ENCODE assay signal across 8 mouse cellular contexts in the genomic region with DNA sequence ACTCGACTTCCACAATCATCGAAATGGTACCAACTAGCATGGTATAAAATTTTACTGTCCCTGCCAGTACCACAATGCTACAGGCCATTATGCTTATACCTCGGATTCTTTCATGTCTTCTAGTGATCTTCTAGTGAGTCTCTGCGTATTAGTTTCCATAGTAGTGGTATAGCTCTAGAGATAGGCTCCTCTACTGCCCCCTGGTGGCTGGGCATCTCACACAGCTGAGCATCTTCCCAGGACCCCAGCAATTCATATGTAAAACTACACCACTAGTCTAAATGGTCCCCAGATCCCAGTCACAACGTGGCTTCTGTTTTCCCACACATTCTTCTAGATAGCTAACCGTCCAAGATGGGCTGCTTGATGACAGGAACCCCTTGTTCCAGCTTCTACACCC. TPM values are rescaled to one million over a fixed set of nuclear protein-coding genes. Genes with fewer than 3 reads are reported as not detected.
DNase-seq lines count a peak whose midpoint lies in the region; ATAC-seq and TF ChIP-seq lines count a peak whose summit lies in the region.

No protein-coding gene starts in this region.

- H3K27ac ChIP-seq in midbrain, embryonic 14.5 days (replicated peaks; ENCODE audit: low read depth, low read length) = peak overlapping the region; percentile 79
- no peak overlapping the region for H3K27ac ChIP-seq in thymus, adult 2 months (ENCODE audit: control insufficient read depth, insufficient read depth, low read length)

- ATAC-seq in CD4-positive, CD25-positive, alpha-beta regulatory T cell, adult 4 months = peak; percentile 61
- ATAC-seq in granulocyte monocyte progenitor cell, adult 5-6 weeks (replicated peaks; ENCODE audit: poor library complexity, severe bottlenecking) = peak; percentile 67
- no peak for ATAC-seq in midbrain, embryonic 14.5 days (ENCODE audit: low FRiP score, low TSS enrichment)

- no peak overlapping the region for H3K9ac ChIP-seq in midbrain, embryonic 14.5 days (replicated peaks; ENCODE audit: low read length)

- peaks cover 12% of the 10 kb centered on the region for H3K4me1 ChIP-seq in midbrain, embryonic 14.5 days (ENCODE audit: control insufficient read depth, insufficient read depth, low read length)
- peaks cover 2% of the 10 kb centered on the region for H3K4me1 ChIP-seq in thymus, adult 2 months (replicated peaks; ENCODE audit: control insufficient read depth, insufficient read depth, low read length)

- WGBS in midbrain, embryonic 14.5 days = 70% methylated on average over 6 of the region's 6 CpGs
- whole genome bisulfite sequencing in thymus, adult 2 months = 57% methylated on average over 6 of the region's 6 CpGs

- 0 out of 2 replicates have a peak overlapping the region, but pooled peaks have one; percentile 14 for H3K4me2 ChIP-seq in midbrain, embryonic 14.5 days (ENCODE audit: low read length)

- TF ChIP-seq POLR2A in brain, embryonic 14.5 days (IDR thresholded peaks at IDR 0.05; ENCODE audit: borderline replicate concordance, extremely low read depth, insufficient read depth, insufficient read length, poor library complexity, severe bottlenecking) = no peak
- no peak for TF ChIP-seq POLR2A in thymus, adult 2 months (IDR thresholded peaks at IDR 0.05; ENCODE audit: control insufficient read depth, extremely low read depth, insufficient read depth, low read length, poor library complexity)

- H3K4me3 ChIP-seq in midbrain, embryonic 14.5 days (replicated peaks; ENCODE audit: low read depth, low read length) = no peak overlapping the region
- no peak overlapping the region for H3K4me3 ChIP-seq in thymus, adult 2 months (ENCODE audit: control insufficient read depth, insufficient read depth, low read length)

- TF ChIP-seq CTCF in brain, embryonic 14.5 days (IDR thresholded peaks at IDR 0.05; ENCODE audit: borderline replicate concordance, extremely low read depth, insufficient read depth, insufficient read length) = peak; percentile 46; the same call in 1 of the 2 replicates
- no peak for TF ChIP-seq CTCF in thymus, adult 2 months (IDR thresholded peaks at IDR 0.05; ENCODE audit: borderline replicate concordance, control insufficient read depth, extremely low read depth, insufficient read depth, low read length, poor library complexity)

- peak; percentile 47 for DNase-seq in gastrocnemius, adult 18-20 months (ENCODE audit: low spot score)
- no peak for DNase-seq in gastrocnemius, postnatal 25 days
- peak; percentile 47 for DNase-seq in brain, embryonic 14.5 days (ENCODE audit: low read depth)
- peak; percentile 37 for DNase-seq in kidney, postnatal 14 days
- DNase-seq in midbrain, embryonic 14.5 days = peak; percentile 52
- peak; percentile 74 for DNase-seq in thymus, adult 2 months

- H3K27me3 ChIP-seq in midbrain, embryonic 14.5 days (ENCODE audit: control insufficient read depth, insufficient read depth, low read length) = no peaks in the 10 kb centered on the region
- H3K27me3 ChIP-seq in thymus, adult 2 months (ENCODE audit: control insufficient read depth, insufficient read depth, low read length) = no peaks in the 10 kb centered on the region

- no peaks in the 10 kb centered on the region for H3K36me3 ChIP-seq in midbrain, embryonic 14.5 days (ENCODE audit: control insufficient read depth, insufficient read depth, low read length)
- H3K36me3 ChIP-seq in thymus, adult 2 months (ENCODE audit: control insufficient read depth, insufficient read depth, low read length) = no peaks in the 10 kb centered on the region

- H3K9me3 ChIP-seq in midbrain, embryonic 14.5 days (ENCODE audit: control insufficient read depth, low read length) = no peaks in the 10 kb centered on the region

RNA-seq across cellular contexts. Expression of gene Nsun7, which starts 59.6 kb away (rescaled TPM):
- under 1 TPM in 1 of 2 experiments, not detected in 1; 0.18 TPM for total RNA-seq in gastrocnemius, adult 18-20 months (2021)
- not detected for total RNA-seq in gastrocnemius, postnatal 25 days (2021)
- polyA plus RNA-seq in CD4-positive, CD25-positive, alpha-beta regulatory T cell, adult 4 months (2017; shearing (Covaris generic)) = 1 to 10 TPM; 1.0 TPM
- 4.0 and 5.0 TPM in 2 replicates for polyA plus RNA-seq in brain, embryonic 14.5 days (2012; rRNA removed)
- total RNA-seq in granulocyte monocyte progenitor cell, adult 5-6 weeks (2014; fragmentation: Nextera tagmentation) = not detected in 2 replicates
- total RNA-seq in granulocyte monocyte progenitor cell, adult 5-6 weeks (2017) = not detected in 2 replicates
- 1.4 and 1.7 TPM in 2 replicates for polyA plus RNA-seq in midbrain, embryonic 14.5 days (2014; fragmentation: Nextera tagmentation; extraction: Ambion mirVana)
- polyA plus RNA-seq in thymus, adult 2 months (2012; rRNA removed) = 0.28 and 0.31 TPM in 2 replicates
